Mouse (Mus musculus) lung, postnatal 4 days (tissue): ENCODE data around the gene Disp3.

Experiments
- DNase-seq, 2 experiments: peaks; one replicate each; pipeline ENCODE4 v3.0.0; 2021

Gene Disp3

DNA sequence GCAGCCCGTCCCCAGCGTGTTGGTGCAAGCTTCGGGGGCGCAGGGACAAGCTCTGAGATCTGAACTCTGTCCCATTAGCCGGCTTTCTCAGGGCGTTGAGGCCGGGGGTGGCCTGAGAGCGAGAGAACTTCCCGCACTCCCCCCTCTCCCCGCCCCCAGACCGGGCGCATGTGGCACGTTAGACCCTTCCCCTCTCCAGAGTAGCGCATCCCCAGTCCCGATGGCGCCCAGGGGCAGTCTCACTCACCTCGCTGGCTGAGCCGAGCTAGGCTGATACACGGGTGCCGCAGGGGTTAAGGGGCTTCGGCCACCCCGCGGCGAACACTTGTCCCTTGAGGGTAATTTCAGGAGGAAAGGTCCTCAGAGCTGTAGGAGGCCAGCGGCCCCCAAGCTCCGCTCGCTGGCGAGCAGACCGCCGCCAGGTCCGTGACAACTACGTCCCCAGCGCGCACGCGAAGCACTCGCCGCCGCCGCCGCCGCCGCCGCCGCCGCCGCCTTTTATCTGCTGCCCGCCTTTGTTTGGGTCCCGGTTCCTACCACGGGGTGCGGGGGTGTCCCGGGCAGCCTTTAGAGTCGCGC is at the start of gene Disp3:
Gene Disp3, minus strand, starts transcription at position 490 of the 579 bp plus-strand sequence.
- DNase-seq: no peak

DNA sequence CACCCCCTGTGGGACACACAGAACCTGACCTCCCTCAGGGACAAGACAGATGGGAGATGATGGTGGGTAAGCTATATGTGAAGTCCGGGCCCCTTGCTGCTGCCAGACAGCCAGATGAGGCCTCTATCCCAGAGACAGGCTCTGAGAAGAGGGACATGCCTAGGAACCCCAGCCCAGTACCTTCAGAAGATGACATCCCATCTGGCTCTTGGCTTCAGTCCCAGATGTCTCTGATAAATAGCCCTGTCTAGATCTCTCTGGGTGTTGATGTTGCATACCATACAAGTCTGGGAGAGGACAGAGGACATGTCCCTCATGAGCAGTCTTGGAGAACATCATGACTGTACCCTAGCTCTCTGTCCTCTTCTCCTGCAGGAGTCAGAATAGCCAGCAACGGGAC is 42.5 kb upstream of the Disp3 start:
- DNase-seq: no peak

DNA sequence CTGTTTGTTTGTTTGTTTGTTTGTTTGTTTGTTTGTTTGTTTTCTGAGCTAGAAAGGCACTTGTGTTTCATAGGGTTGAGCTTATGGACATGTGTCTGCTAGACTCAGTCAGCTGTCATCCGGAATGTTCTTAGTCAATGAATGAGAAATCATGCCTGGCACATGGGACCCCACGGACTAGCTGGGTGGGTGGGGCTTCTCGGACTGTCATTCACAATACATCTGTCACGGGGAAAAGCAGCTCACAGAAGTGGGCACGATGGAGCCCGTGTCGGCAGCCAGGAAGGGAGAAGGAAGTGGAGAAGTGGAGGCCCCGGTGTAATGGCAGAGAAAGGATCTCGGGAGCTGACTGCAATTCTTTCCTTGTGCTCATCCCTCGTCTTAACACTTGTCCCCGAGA is 41.7 kb upstream of the Disp3 start:
- no peak for DNase-seq

DNA sequence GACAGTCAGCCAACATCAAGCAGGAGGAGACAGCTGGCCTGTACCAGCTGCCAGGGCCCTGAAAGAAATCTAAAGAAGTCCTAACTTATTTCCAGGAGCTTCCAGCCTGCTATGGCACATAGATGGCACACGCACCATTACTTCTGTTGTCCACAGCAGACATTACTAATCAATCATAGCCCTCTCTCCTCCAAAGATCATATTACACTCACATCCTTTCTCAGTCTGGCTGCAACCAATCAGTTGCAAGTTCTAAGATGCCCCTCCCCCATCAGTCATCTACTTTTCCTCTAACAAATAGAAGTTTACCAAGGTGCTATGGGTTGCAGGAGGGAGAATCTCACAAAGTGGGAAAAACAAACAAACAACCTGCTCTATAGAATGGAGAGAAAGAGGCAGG is 40.5 kb upstream of the Disp3 start:
- no peak for DNase-seq

DNA sequence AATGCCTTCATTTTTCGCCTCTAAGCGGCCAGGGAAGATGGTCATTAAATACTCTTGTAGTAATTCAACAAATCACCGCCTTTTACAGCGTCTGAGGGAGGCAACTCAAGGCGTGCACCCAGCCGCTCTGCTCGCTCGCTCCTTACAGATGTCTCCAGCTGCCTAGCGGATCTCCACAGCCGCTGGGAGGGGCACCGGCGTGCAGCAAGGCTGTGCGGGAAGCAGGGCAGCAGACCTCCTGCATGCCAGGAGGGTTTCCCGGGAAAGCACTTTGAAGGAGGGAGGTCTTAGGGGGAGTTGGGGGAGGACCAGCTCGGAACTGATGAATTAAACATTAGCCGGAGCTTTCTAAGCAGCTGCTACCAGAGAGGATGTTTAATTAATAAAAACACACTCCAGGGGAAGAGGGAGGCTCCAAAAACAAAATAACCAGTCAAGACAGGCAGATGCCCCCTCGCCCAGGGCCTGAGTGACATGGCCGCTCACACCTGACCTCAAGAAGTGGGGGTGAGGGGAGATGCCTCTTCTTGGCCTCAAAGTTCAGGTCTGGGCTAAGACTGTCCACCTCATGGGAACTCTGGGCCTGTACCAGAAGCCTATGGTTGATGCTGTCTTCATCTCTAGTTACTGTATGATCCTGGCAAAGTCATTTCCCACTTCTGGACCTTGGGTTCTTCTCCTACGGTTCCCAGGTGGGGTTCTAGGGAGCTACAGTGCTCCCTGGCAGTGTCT is 39.7 kb upstream of the Disp3 start:
- DNase-seq: peak; percentile 45 to 83

DNA sequence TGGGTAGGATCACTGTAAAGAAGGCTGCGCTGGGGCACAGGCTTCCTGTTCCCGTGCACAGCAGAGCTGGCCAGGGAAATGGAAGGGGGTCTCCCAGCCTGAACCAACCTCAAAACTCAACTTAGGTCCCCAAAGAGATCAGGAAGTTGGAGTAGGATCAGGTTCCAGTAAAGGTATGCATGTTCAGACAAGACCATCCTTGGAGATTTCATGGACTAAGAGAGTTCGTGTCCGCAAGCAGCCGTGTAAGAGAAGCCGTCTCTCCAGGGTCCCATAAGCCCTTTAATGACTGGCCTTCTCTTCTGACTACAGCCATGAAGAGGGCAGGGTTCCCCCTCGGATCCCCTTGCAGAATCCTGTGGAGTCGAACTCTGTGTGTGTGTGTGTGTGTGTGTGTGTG is 39.0 kb upstream of the Disp3 start:
- no peak for DNase-seq

DNA sequence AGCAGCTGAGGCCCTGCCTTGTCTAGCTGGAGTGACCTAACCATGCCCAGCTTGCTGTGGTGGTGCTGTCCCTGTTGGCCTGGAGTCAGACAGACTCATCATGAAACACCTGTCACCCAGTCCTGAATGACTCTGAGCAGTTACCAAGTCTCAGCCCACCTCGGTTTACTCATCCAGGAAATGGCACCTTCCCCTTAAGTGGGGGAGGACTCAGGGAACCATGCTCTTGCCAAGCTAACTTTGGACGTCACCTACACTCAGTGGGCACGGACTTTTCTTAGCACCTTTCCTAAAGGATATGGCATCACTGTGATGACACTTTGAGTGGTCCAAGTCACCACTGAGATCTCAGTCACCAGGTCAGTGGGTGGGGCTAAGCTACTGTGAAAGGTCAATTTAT is 38.2 kb upstream of the Disp3 start:
- DNase-seq: no peak

DNA sequence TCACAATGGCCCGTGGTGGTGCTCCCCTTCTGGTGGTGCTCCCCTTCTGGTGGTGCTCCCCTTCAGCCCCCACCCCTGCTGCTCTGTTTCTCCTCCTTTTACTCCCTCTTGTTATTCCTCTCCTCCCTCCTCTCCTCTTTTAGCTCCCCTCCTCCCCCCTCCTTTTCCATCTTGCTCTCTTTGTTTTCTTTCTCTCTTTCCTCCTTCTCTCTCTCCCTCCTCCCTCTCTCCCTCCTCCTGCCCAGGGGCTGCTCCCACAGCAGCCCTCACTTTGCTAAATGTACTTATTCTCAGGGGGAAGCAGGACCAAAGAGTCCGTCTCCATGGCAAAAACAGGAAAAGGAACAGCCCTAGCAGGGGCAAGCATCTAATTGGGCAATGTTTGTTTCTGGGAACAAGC is 37.3 kb upstream of the Disp3 start:
- no peak for DNase-seq

DNA sequence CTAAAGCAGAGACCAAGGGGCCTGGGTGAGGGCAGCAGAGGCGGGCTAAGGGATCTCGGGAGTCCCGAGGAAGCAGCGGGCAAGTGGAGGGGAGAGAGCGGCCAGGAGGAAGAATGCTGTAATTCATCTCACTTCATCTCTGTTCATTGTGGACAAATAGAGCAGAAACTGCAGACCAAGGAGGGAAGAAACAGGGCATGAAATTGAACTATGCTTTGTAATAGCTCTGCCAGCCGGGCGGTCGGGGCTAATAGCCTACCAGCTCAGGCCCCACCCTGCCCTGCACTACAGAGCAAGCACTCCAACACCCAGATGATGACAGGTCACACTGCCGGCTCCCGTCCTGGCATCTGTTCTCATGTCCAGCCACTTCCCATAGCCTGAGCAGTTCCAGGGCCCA is 34.4 kb upstream of the Disp3 start:
- DNase-seq: no peak

DNA sequence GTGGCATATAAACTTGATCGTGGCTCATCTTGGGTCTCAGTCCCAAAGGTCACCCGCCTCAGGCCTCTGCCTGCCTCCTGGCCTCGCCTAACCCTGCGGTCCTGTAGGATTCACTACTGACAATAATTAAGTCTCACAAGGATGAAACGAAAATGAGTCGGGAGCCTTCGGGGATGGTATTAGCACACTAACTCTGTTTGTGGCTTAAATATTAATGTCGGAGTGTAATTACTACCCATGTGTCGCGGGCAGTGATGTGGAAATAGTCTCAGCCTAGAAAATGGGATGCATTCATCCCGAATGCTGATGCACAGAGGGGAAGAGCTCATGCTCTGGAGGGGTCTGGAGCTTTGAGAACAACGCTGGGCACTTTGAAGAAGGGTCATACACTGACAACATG is 31.6 kb upstream of the Disp3 start:
- DNase-seq: no peak

DNA sequence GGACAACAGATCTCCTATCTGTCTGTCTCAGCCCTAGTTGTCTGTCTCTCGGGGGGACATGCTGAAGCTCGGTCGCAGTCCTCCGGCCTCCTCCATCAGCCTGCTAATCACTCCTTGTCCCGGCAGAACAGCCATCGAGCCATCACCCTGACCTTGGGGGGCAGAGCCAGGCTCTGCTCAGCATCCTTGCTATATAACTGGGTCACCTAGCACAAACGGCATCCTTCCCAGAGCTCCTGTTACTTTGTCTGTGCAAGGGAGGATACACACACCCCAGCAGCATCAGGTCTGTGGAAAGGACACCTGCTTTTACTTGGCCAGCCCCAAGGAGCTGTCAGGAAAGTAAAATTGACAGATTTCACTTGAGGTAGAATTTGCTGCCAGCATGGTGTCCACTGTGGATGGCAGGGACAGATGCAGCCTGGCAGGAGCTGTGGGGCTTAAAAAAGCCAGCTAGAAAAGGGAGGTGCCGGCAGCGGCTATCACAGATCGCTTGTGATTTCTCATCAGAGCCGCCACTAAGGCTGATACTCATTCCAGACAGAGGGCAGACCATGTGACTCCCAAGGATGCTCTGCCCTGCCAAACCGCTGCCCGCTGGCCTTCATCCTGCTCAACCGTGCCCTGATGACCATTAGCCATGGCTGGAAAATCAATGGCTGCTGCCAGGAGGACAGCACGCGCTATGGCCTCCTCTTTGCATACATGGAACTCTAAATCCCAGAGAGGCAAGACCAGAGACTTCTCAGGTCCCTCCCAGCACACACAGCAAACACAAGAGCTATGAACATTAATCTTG is 27.8 kb upstream of the Disp3 start:
- DNase-seq: no peak

DNA sequence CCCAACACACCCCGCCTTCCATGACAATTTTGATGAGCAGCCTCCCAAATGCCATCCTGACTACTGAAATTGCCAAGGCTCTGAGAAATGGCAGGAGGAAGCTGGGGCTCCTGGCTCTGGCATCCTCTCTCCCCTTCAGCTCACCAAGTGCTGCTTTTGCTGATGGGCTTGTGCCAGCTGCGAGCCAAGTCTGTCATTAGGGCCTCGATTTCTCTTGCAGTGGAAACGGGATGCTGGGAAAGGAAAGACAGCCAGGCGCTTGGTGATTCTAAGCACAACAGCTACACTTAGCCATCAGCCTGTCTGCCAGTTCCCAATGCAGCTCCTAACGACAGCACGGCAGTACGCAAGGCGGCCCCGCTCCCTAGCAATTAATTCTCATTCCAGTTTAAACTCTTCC is 26.6 kb upstream of the Disp3 start:
- DNase-seq: no peak

DNA sequence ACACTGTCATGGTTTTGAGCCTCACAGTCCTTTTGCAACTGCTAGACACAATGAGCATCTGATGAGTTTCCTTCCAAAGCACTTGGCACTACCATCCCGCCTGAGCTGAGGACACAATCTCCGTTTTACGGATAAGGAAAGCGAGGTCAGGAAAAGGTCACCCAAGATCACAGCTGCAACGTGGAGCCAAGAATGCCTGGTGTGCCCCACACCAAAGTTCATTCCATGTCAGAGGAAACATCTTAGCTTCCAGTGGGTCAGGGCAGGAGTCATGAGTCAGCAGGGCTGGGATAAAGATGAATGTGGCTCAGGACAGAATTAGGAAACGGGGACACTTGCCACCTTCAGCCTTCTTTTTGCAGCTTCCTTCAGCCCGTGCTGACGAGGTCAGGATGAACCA is 25.8 kb upstream of the Disp3 start:
- no peak for DNase-seq

DNA sequence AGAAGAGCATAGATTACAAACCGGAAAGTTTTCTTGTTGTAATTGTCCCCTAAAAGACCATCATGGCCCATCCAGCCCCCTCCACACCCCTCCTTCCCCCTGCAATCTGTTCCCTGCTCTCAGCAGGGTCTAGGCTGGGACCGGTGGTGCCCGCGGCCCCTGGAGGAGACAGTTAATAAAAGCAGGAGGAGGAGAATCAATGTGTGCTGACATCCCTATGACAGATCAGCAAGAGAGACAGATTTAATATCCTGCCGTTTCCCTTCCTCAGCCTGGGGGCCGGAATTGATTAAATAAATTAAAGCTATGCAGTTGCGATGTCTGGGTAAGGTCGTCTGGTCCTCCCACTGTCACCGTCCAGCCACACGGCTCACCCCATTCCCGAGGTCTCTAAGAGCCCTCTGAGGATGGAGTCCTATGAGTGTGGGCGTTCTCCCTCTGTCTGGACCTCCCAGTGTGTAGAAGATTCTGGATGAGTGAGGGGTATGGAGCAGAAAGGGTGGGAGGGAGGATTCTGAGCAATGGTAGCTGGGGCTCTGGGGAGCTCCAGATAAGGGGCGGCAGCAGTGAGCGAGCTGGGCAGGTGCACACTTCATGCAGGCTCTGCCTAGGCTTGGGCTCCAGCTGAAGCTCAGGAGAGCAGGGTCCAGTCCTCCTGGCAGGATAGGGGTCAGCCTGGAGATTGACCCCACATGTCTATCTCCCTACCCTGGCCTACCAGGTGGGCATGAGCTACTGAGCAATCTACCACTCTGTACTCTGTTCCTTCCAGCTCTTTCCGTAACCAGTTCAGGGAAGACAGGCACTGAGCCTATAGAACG is 24.7 kb upstream of the Disp3 start:
- DNase-seq: no peak

DNA sequence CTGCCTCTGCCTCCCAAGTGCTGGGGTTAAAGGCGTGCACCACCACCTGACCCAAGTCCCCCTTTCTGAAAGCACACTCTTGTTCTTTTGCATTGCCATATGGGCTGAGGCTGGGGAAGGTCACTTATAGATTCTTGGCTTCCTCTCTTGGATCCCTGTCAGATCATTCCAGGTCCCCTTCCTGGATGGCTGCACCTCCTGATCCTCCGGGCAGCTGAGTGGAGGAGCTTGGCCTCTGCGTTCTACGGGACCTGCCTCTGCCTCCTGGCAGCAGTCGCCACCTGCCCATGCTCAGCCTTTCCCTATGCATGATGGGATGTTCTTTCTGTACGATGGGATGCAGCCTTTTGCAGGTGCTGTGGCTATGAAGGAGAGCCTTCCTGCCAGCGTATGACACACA is 23.1 kb upstream of the Disp3 start:
- no peak for DNase-seq

DNA sequence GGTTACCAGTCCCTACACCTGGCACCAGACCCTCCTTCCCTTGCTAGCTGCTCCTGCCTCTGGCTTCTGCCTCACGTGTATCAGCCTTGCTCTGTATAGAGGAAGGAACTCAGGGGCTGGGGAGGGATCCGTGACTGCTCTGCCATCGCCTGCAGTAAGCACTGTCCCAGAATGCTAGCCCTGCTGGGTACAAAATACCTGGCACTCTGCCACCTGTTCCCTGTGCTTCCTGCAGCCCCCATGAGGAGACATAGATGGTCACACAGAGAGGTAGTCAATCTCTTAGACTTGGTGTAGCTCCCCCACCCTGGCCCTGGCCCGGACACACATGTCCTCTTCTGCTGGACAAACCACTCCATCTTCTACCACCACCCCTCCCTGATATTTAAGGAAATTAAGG is 22.4 kb upstream of the Disp3 start:
- no peak for DNase-seq

DNA sequence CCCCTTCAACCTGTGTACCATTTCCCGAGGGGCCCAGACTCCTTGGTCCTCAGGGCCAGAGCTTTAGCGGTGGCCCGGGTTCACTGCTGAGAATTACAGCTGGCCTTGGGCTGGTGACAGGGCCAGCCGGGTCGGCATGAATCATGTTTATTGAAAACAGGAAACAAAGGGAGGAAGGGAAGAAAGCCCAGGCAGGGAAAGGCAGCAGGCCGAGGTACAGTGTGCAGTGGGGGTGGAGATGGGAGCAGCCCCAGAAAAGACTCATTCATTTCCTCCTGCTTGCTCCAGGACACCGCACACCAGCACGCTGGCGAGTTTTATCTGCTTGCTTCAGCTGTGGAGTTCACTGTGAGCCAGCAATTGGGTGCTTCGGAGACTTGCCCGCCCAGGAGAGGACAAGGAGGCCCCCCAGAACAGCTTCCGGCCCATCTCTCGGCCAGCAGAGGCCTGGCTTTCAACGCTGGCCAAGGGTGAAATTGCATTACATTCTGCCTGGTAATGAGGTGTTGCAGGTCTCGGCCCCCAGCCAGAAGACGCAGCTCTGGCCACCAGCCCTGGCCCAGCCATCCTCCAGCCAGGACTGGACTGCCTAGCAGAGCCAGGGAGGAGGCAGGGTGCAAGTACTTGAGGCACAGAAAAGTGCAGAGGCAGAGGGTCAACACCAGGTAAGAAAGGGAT is 18.8 kb upstream of the Disp3 start:
- DNase-seq: peak; percentile 69 to 90

DNA sequence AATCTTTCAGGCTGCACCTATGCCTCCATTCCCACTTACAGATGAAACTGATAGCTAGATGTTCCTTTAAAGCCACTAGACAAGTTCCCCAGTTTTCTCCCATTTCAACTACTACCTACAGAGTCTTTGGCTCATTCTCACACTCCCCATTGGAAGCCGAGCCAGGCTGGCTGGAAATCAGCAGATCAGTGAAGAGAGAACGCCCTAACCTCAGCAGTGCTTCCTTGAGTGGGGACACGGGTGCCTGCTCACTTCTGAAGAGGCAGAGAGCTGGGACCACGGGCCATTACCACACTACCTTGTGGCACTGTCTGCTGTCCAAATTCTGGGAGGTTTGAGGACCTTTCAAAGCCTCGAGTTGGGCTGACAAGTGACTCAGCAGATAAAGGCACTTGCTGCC is 11.0 kb upstream of the Disp3 start:
- no peak for DNase-seq

DNA sequence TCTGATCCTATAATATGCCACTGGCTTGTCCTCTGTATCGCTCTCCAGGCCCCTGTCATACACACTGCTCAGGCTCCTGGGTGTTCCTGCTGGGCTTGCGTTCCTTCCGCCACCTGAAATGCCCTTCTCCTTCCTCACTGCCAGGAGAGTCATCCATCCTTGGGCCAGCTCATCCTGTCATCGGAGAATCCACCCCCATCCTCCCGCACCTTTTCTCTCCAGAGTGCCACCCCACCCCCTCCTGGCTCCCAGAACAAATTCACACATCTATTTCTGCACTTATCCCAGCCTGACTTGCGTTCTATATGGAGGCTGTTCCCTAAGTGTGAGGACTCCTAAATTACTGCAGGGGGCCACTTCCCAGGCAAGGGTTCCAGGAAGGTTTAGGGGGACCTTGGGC is 9.9 kb upstream of the Disp3 start:
- DNase-seq: no peak

DNA sequence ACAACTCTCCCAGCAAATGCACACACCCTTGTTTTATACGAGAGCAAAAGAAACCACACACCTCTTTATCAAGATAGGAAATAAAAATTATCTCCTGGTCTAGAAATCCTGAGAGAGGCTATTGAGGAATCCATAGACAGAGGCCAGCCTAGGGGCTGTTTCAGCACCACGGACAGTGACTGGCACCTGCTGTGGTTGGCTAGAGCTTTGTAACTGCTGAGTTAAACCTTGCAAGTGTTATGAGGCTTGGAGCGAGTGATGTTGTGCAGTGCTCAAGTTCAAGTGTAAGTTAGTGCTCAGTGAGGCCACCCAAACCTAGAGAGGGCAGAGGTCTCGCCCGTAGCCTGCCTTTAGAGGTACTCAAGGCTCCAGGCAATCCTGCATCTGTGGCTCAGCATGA is 5.6 kb upstream of the Disp3 start:
- peak in 1 of 2 experiments; percentile 29 for DNase-seq

DNA sequence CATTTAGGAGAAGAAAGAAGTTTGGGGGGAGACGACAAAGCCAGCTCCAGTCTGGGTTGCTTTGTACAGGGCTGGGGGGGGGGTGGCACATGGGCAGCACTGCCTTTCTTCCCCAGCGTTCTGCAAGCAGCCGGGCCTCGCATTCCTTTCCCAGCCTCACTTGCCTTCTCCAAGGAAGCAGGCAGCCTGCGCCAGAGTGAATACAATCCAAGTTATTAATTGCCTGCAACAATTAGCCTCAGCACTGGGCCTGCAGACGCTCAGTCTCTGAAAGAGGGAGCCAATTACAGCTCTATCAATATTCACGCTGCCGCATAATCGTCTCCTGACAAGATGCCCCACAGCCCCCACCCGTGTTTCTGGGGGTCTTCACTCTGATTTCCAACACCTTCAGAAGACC is 4.1 kb upstream of the Disp3 start:
- DNase-seq: no peak

DNA sequence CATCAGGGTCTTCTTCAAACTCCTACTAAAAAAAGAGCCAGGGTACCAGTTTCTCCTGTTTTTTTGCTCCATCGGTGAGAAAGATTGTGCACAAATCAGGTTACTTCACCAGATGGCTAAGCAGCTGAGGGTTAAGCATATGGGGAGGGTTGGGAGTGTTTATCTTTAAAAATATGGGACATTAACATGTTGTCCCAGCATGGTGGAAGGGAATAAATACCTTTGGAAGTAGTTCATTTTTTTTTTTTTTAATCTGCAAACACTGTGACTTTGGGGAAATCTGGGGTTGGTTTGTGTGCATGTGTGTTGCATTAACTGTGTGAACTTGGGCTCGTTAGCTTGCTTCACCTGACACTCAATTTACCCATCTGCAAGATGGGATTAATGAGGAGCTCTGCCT is 3.3 kb upstream of the Disp3 start:
- no peak for DNase-seq

DNA sequence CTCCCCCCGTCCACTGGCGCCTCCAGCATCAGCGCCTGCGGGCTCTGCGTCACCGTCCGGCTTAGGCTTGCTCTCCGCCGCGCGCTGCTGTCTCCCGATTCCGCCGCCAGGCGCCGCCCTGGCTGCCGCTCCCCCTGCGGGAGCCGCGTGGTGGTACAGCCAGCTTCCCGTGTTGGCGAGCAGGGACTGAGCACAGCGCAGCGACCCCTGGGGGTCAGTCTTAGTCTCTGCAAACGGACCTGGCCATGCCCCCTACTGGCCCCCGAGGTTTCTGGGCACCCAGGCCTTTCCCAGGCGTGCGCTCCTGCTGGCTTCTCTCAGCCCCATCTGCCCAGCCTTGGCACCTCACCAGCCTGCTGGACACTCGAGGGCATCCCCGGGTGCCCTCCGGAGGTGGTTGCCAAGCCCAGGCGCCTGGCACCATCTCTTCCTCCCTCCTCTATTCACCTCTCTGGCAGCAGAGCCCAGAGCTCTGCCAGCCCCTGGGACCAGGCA is 337 bp upstream of the Disp3 start:
- peak; percentile 78 to 81 for DNase-seq
